Mouse (Mus musculus) neural tube, embryonic 13.5 days (tissue): Measurements from ENCODE around the gene Itga3. TPM values are rescaled to one million over a fixed set of nuclear protein-coding genes. Genes with fewer than 3 reads are reported as not detected.
A peak's percentile ranks its signal among the peaks of the same experiment; 100 is the strongest.

ENCODE experiments used
- ATAC-seq: fragments of 200-750 bp; cut with Nextera tagmentation; 2 replicates; pipeline ENCODE4 v1.8.0; 2017; ENCODE audit warnings: low read depth, mild to moderate bottlenecking, moderate TSS enrichment, moderate library complexity
- H3K27ac ChIP-seq: fragments of 300-500 bp; sonication (generic); replicated peaks from 2 replicates; pipeline ENCODE4 v1.5.1; 2015; ENCODE audit warnings: moderate library complexity, mild to moderate bottlenecking, inconsistent platforms
- H3K27me3 ChIP-seq: fragments of 300-500 bp; sonication (generic); 2 replicates; pipeline ENCODE4 v1.6.1; 2015; ENCODE audit warnings: mild to moderate bottlenecking, inconsistent platforms
- H3K36me3 ChIP-seq: fragments of 300-500 bp; sonication (generic); 2 replicates; pipeline ENCODE4 v1.6.1; 2015; ENCODE audit warnings: mild to moderate bottlenecking, inconsistent platforms
- H3K4me1 ChIP-seq: fragments of 300-500 bp; sonication (generic); replicated peaks from 2 replicates; pipeline ENCODE4 v1.6.1; 2015; ENCODE audit warnings: inconsistent platforms
- H3K4me2 ChIP-seq: fragments of 300-500 bp; sonication (generic); 2 replicates; pipeline ENCODE4 v1.6.1; 2015; ENCODE audit warnings: inconsistent platforms, mild to moderate bottlenecking, moderate library complexity
- H3K4me3 ChIP-seq: fragments of 300-500 bp; sonication (generic); 2 replicates; pipeline ENCODE4 v1.5.1; 2015; ENCODE audit warnings: mild to moderate bottlenecking, inconsistent platforms
- H3K9ac ChIP-seq: fragments of 300-500 bp; sonication (generic); 2 replicates; pipeline ENCODE4 v1.6.1; 2015; ENCODE audit warnings: moderate library complexity, mild to moderate bottlenecking, inconsistent platforms
- H3K9me3 ChIP-seq: fragments of 300-500 bp; sonication (generic); 2 replicates; pipeline ENCODE4 v1.6.1; 2016; ENCODE audit warnings: inconsistent platforms
- WGBS: fragments of 180-500 bp; shearing (Covaris S2); methylation state at CpG from one replicate; pipeline ENCODE4 v1.1.7; 2015; 5-methylcytosine and 5-hydroxymethylcytosine counted together
- polyA plus RNA-seq: library from polyadenylated mRNA; unstranded; fragments of >200 nt; fragmentation: Nextera tagmentation; extraction: Ambion mirVana; gene quantifications from 2 replicates; pipeline ENCODE4 v1.2.1, GENCODE M21; 2015

Itga3 gene
- polyA plus RNA-seq, 1 experiment from 2014 or later: 12.0 TPM

DNA sequence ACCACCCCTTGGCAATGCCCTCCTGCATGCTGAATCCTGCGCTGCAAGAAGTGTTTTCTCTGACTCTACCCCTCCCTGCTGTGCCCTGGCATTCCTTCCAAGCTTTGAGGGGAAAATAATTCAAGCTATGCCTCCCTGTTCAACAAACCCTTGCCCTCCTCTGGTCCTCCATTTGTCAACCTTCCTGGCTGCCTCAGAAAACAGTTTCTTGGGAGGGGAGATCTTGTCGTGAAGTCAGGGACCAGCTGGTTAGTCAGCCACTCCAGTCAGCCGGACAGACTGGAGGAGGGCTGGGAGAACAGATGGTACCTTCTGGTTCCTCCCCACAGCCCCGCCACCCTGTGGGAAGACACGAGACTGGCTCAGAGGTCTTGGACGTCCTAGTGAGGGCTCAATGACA lies 39.3 kb downstream of the Itga3 start:
- Histone ChIP-seq H3K27me3 (no peaks in the 10 kb centered on the region), H3K4me2 (no peak overlapping the region), H3K9me3 (no peaks in the 10 kb centered on the region), H3K36me3 (0 out of 2 replicates have a peak, but pooled peaks cover 5% of the 10 kb centered on the region), H3K27ac (no peak overlapping the region), H3K4me1 (peaks cover 20% of the 10 kb centered on the region), H3K4me3 (no peak overlapping the region), H3K9ac (0 out of 2 replicates have a peak overlapping the region, but pooled peaks have one; percentile 22)
- ATAC-seq: no peak
- WGBS: 52% methylated on average over 6 of the region's 6 CpGs

DNA sequence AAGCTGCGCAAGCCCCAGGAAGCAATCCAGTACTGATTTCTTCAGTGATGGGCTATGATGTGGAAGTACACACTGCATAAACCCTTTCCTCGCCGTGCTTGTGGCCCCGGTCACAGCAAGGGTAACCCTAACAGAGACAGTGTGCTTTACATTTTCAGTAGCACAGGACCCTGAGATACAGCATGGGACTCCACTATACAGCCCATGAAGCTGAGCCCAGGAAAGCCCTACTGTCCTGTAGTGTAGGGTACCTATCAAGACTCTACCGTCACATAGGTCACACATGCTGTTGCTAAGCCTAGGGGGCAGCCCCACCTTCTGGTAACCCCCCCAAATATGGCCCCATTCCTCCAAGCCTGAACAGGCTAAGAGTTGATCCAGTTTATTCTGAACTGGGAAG lies 40.1 kb downstream of the Itga3 start:
- Histone ChIP-seq H3K27ac (no peak overlapping the region), H3K4me1 (peaks cover 13% of the 10 kb centered on the region)

DNA sequence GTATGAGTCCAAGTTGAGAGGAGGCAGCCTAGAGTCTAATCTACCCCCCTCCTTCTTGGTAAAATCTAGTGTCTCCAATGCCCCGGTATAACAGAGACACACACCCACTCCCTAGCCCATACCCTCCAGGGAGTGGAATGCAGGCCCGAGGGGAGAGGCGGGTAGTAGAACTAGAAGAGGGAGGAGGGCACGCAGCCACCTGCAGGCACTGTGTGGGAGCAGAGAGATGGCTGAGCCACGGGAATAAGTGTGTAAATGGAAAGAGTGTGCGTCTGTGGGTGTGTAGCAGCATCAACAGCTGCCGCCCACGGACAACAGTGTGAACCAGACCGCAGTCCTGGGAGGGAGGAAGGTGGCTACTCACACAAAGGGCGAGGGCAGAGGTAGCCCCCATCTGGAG lies 41.7 kb downstream of the Itga3 start:
- 66% methylated on average over 10 of the region's 10 CpGs for WGBS
- Histone ChIP-seq H3K4me1 (peaks cover 3% of the 10 kb centered on the region), H3K9ac (no peak overlapping the region), H3K4me2 (no peak overlapping the region), H3K9me3 (no peaks in the 10 kb centered on the region), H3K36me3 (peaks cover 5% of the 10 kb centered on the region; the same call in 1 of the 2 replicates), H3K27ac (no peak overlapping the region), H3K27me3 (no peaks in the 10 kb centered on the region), H3K4me3 (no peak overlapping the region)
- ATAC-seq: no peak

More for the DNA sequence above, 40.1 kb downstream of the Itga3 start:
- Histone ChIP-seq H3K27me3 (no peaks in the 10 kb centered on the region), H3K4me3 (no peak overlapping the region), H3K36me3 (peaks cover 5% of the 10 kb centered on the region; the same call in 1 of the 2 replicates), H3K9ac (no peak overlapping the region), H3K4me2 (no peak overlapping the region), H3K9me3 (no peaks in the 10 kb centered on the region)
- no peak for ATAC-seq
- WGBS: 95% methylated on average over 5 of the region's 5 CpGs

DNA sequence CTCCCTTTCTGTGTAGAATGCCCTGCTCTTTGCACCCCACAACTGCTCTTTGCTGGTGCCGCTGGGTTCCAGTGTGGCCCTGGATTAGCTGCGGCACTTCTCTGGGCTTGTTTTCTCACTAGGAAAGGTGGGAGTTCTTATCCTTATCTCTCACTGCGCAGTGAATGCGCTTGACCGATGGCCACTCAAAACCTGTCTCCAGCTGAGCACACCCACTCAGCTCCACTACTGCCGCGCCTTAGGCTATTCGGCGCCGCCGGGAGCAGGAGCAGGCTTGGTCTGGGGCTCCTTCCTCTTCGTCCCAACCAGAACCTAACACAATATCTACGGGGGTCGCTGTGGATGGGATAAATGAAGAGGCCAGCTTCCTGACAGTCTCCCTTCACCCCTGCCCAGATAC lies 43.0 kb downstream of the Itga3 start:
- H3K4me3 ChIP-seq: no peak overlapping the region
- no peak overlapping the region for H3K4me2 ChIP-seq
- H3K4me1 ChIP-seq: no peaks in the 10 kb centered on the region
- H3K27me3 ChIP-seq: no peaks in the 10 kb centered on the region
- no peak for ATAC-seq
- WGBS: 81% methylated on average over 14 of the region's 14 CpGs
- no peak overlapping the region for H3K27ac ChIP-seq
- H3K9me3 ChIP-seq: no peaks in the 10 kb centered on the region
- peaks cover 5% of the 10 kb centered on the region; the same call in 1 of the 2 replicates for H3K36me3 ChIP-seq
- H3K9ac ChIP-seq: no peak overlapping the region

DNA sequence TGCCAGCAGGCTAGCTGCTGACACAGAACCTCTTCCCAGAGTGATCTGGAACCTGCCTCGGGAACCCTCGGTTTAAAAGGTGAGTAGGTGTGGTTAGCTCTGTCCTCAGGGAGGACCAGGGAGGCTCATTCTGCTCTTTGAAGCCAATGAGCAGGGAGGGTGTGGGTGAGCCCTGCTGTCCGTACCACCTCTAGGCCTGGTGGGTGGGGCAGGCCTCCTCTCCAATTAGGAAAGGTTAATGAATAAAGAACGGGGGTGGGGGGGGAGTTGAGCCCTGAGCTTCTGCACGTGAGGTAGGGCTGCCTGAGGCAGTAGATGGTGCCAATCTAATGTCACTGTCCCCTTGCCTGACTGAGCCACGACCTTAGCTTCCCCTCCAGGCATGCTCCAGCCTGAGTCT lies 43.7 kb downstream of the Itga3 start:
- no peak overlapping the region for H3K4me2 ChIP-seq
- no peak for ATAC-seq
- H3K27me3 ChIP-seq: no peaks in the 10 kb centered on the region
- H3K36me3 ChIP-seq: peaks cover 5% of the 10 kb centered on the region; the same call in 1 of the 2 replicates
- no peak overlapping the region for H3K27ac ChIP-seq
- H3K9ac ChIP-seq: no peak overlapping the region
- no peak overlapping the region for H3K4me3 ChIP-seq
- H3K9me3 ChIP-seq: no peaks in the 10 kb centered on the region
- WGBS: 23% methylated on average over 6 of the region's 6 CpGs
- H3K4me1 ChIP-seq: peaks cover 6% of the 10 kb centered on the region; the same call in 1 of the 2 replicates

DNA sequence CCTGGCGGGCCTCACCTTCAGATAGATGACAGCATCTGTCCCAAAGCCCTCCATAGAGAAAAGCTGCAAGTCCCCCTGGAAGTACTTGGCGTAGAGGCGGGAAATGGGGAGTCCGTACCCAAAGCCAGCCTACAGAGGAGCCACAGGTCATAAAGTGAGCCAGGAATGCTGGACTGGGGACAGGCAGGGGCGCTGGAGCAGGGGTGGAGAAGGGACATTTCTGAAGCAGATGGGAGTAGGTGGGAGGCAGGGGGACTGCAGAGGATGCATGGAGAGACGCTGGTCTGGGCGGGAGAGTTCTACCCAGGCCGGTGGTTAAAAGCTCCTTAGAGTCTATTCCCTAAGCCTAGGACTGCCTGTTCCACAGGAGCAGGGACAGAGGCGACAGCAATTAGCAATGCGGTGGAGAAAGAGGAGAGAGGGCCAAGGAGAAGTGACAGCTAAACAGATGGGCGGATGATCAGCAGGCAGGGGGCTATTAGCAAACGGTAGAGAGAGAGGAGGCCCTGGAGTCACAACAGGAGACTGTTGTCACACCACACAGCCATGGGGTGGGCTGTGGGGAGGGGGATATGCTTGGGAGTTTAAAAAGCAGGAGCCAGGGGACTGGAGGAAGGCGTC lies 48.6 kb downstream of the Itga3 start:
- no peak for ATAC-seq
- Histone ChIP-seq H3K36me3 (peaks cover 36% of the 10 kb centered on the region), H3K4me2 (no peak overlapping the region), H3K9ac (0 out of 2 replicates have a peak overlapping the region, but pooled peaks have one; percentile 35), H3K4me1 (peaks cover 14% of the 10 kb centered on the region; the same call in 1 of the 2 replicates), H3K9me3 (no peaks in the 10 kb centered on the region), H3K4me3 (no peak overlapping the region), H3K27me3 (no peaks in the 10 kb centered on the region), H3K27ac (no peak overlapping the region; the same call in 1 of the 2 replicates)
- 19% methylated on average over 13 of the region's 13 CpGs for WGBS

DNA sequence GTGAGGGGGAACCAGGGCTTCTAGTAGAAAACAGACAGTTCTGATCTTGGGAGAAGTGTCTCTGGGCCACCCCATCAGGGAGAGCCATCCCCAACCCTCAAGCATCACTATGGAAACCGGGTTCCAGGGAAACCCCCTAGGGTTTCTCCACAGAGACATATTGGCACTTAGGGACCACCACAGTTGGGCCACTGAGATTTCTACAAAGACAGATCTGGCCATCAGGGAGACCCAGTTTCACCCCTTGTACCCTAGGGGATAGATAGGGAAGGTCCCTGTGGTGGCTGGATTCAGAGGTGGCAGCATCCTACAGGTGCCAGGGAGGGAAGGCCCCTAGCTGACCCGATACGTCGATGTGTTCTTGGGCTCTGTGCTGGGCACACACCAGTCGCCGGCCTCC lies 49.8 kb downstream of the Itga3 start:
- no peak overlapping the region for H3K27ac ChIP-seq
- WGBS: 84% methylated on average over 6 of the region's 6 CpGs

DNA sequence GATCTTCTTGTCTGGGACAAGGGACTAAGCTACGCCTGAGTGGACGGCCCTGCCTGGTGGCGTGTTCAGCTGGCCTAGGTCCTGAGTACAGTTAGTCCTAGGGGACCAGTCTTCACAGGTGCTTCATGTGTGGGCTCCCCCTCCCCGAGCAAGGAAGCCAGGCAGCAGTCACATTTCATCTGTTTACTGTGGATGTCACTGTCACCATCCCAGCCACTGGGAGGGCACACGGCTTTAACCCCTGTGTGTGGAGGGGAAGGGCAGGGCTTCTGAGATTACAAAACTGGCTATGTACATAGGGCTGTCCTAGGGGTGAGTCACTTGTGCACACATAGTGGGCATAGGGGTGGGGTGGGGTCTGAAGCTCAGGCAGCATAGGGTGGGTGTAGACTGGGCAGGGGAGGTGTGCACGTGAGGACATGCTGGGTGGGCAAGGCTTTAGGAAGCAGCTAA lies 50.5 kb downstream of the Itga3 start:
- no peak overlapping the region for H3K4me3 ChIP-seq
- peaks cover 54% of the 10 kb centered on the region for H3K36me3 ChIP-seq
- WGBS: 77% methylated on average over 6 of the region's 6 CpGs
- ATAC-seq: peak; percentile 45; the same call in 1 of the 2 replicates
- peaks cover 14% of the 10 kb centered on the region; the same call in 1 of the 2 replicates for H3K4me1 ChIP-seq
- H3K9ac ChIP-seq: no peak overlapping the region
- H3K9me3 ChIP-seq: no peaks in the 10 kb centered on the region
- H3K27ac ChIP-seq: no peak overlapping the region
- no peak overlapping the region for H3K4me2 ChIP-seq
- no peaks in the 10 kb centered on the region for H3K27me3 ChIP-seq

More for the DNA sequence above, 49.8 kb downstream of the Itga3 start:
- Histone ChIP-seq H3K27me3 (no peaks in the 10 kb centered on the region), H3K4me2 (no peak overlapping the region), H3K4me1 (peaks cover 14% of the 10 kb centered on the region; the same call in 1 of the 2 replicates), H3K9me3 (no peaks in the 10 kb centered on the region), H3K9ac (no peak overlapping the region), H3K4me3 (no peak overlapping the region), H3K36me3 (peaks cover 47% of the 10 kb centered on the region)
- ATAC-seq: no peak

DNA sequence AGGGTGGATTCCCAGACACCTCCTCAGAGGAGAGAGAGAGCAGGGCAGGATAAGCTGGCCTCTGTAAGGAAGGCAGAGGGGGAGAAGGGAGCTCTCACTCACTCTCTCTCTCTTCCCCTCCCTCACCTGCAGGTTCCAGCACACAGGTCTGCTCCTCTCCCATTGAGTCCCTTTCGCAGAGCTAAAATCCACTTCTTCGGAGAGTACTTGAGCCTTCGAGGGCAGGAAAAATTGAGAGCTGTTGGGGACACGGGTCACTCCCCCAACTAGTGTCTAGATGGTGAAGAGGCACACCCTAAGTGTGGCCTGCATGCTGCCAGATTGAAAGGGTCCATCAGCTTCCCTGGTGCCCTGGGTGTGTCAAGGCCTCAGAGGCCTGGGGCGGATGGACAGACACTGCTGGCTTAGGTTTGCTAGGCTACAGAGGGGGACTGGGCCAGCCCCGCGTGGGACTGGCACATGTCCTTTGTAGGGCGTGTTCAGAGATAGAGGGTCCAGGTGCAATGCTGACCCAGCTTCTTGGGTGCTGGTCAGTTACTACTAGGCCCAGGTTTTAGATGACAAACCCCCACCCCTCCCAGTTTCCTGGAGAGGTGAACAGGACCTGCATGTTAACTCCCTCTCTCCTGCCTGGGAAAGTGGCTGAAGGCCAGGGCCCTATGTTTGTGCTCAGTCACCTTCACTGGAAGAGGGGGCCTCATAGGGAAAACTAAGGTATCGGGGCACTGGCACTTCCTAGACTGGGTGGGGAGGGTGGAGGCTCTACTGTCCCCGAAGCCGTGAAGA lies 51.2 kb downstream of the Itga3 start:
- no peak overlapping the region for H3K9ac ChIP-seq
- peaks cover 61% of the 10 kb centered on the region for H3K36me3 ChIP-seq
- H3K27ac ChIP-seq: 0 out of 2 replicates have a peak overlapping the region, but pooled peaks have one; percentile 28

DNA sequence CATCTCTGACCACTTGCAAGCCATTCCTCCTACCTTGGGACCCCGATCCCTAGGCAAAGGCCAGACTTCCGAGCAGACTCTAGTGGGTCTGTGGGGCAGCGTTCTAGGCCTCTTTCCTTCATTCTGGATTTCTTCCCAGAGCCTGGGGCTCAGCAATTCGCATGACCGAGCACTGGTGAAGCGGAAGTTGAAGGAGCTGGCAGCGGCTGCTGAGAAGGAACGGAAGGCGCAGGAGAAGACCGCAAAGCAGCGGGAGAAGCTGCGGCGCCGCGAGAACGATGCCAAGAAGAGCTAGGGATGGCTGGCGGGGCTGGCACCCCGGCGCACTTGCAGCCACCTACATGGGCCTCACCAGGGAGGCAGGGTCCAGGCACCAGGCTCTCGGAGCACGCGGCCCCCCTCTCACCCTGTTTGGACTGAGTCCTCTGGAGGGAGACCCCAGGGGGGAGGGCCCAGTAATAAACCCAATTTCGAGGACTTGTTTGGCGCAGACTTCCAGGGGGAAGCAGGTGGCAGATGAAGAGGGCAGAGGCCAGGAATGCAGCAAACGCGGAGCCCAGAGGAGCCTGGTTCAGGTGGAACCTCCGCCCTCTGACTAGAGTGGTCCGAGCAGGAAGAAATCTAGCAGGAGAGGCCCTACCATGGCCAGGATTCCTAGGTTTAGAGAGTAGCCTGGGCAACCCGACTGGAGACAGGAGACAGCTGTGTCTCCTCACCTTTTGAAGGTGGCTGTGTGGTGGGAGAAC lies 52.0 kb downstream of the Itga3 start:
- Histone ChIP-seq H3K9ac (no peak overlapping the region), H3K27ac (0 out of 2 replicates have a peak overlapping the region, but pooled peaks have one; percentile 28), H3K27me3 (no peaks in the 10 kb centered on the region), H3K4me3 (no peak overlapping the region), H3K36me3 (peaks cover 69% of the 10 kb centered on the region), H3K4me2 (no peak overlapping the region), H3K4me1 (peaks cover 19% of the 10 kb centered on the region; the same call in 1 of the 2 replicates), H3K9me3 (no peaks in the 10 kb centered on the region)
- ATAC-seq: no peak
- WGBS: 69% methylated on average over 29 of the region's 29 CpGs

More for the DNA sequence above, 51.2 kb downstream of the Itga3 start:
- Histone ChIP-seq H3K9me3 (no peaks in the 10 kb centered on the region), H3K27me3 (no peaks in the 10 kb centered on the region), H3K4me3 (no peak overlapping the region), H3K4me2 (no peak overlapping the region), H3K4me1 (peaks cover 14% of the 10 kb centered on the region; the same call in 1 of the 2 replicates)
- WGBS: 88% methylated on average over 11 of the region's 11 CpGs
- ATAC-seq: no peak

DNA sequence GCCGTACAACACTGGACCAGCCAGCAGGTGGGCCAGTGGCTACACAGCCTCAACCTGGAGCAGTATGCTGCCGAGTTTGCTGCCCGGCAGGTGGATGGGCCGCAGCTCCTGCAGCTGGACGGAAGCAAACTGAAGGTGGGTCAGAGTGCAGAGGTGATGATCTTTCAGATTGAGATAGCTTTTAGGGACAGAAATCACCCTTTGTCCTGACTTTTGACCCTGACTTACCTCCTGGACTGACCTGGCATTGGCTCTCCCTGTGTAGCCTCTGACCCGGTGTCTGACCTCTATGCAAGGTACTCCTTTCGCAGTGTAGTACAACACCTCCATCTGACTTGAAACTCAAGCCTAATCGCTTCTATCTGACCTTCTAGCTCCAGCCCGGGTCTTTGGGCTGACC lies 53.1 kb downstream of the Itga3 start:
- Histone ChIP-seq H3K4me1 (peaks cover 18% of the 10 kb centered on the region; the same call in 1 of the 2 replicates), H3K4me2 (no peak overlapping the region), H3K27ac (no peak overlapping the region), H3K27me3 (no peaks in the 10 kb centered on the region), H3K9ac (no peak overlapping the region), H3K9me3 (no peaks in the 10 kb centered on the region), H3K36me3 (peaks cover 80% of the 10 kb centered on the region), H3K4me3 (no peak overlapping the region)
- 95% methylated on average over 9 of the region's 9 CpGs for WGBS
- no peak for ATAC-seq
